Mouse (Mus musculus) olfactory bulb, adult 2 months (tissue): Measurements from ENCODE around the gene Fbln2.

Experiments used
- CTCF ChIP-seq: fragments of 200-500 bp; IDR thresholded peaks from 2 replicates; pipeline ENCODE4 v1.5.1; 2012; ENCODE audit warnings: low read depth, mild to moderate bottlenecking, low read length, moderate library complexity; ENCODE audit not compliant: insufficient read depth
- POLR2A ChIP-seq: fragments of 200-500 bp; IDR thresholded peaks from 2 replicates; pipeline ENCODE4 v1.6.1; 2012; ENCODE audit warnings: mild to moderate bottlenecking, low read depth, low read length, moderate library complexity; ENCODE audit not compliant: insufficient read depth

DNA sequence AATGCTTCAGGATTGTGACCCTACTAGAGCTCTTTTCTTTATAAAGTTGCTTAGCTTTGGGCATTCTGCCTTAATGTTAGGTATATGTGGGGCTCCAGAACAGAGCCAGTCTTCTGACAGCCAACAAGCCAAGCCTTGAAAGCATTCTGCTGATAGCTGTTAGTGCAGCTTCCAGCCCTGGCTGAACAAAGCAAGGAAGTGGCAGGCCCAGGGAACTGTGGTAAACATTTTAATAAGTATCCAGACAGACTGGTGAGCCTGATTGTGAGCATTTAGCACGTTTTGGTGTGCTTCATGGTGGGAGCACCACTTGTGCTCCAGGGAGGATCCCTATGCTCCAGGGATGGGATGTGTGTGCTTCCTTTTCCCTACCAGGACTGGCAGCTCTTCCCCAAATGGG lies 29.2 kb upstream of the Fbln2 start:
- no peak for TF ChIP-seq CTCF
- TF ChIP-seq POLR2A = no peak
